Mouse (Mus musculus) kidney, postnatal 0 days (tissue): ENCODE measurements at regions not wholly inside any gene's neighbourhood (a gene's known extent, or its start where the extent isn't known, plus 50 kb on each side); places are given as distances from the start of the nearest gene placed in this dataset.
A peak's percentile ranks its signal among the peaks of the same experiment; 100 is the strongest.

Source experiments
- ATAC-seq: fragments of 200-750 bp; cut with Nextera tagmentation; replicated peaks from 2 replicates; pipeline ENCODE4 v1.8.0; 2017; ENCODE audit warnings: low read depth, moderate number of reproducible peaks, moderate TSS enrichment, moderate library complexity; ENCODE audit not compliant: low FRiP score
- DNase-seq: peaks from one replicate; pipeline ENCODE4 v3.0.0-alpha.2; 2016; ENCODE audit warnings: low spot score
- H3K27ac ChIP-seq: fragments of 300-500 bp; sonication (generic); 2 replicates; pipeline ENCODE4 v1.5.1; 2014; ENCODE audit warnings: mild to moderate bottlenecking
- H3K27me3 ChIP-seq: fragments of 300-500 bp; sonication (generic); 2 replicates; pipeline ENCODE4 v1.6.1; 2014; ENCODE audit warnings: low read length, mixed read lengths; ENCODE audit not compliant: insufficient read depth
- H3K36me3 ChIP-seq: fragments of 300-500 bp; sonication (generic); 2 replicates; pipeline ENCODE4 v1.6.1; 2014; ENCODE audit warnings: low read length, mixed read lengths; ENCODE audit not compliant: insufficient read depth
- H3K4me1 ChIP-seq: fragments of 300-500 bp; sonication (generic); replicated peaks from 2 replicates; pipeline ENCODE4 v1.6.1; 2014; ENCODE audit warnings: antibody characterized with exemption, low read length, mixed read lengths; ENCODE audit not compliant: insufficient read depth
- H3K4me2 ChIP-seq: fragments of 300-500 bp; sonication (generic); 2 replicates; pipeline ENCODE4 v1.6.1; 2014; ENCODE audit warnings: mild to moderate bottlenecking, low read length, moderate library complexity, mixed read lengths
- H3K4me3 ChIP-seq: fragments of 300-500 bp; sonication (generic); replicated peaks from 2 replicates; pipeline ENCODE4 v1.5.1; 2014; ENCODE audit warnings: low read depth, low read length
- H3K9ac ChIP-seq: fragments of 300-500 bp; sonication (generic); 2 replicates; pipeline ENCODE4 v1.6.1; 2014; ENCODE audit warnings: low read depth, low read length
- H3K9me3 ChIP-seq: fragments of 300-500 bp; sonication (generic); replicated peaks from 2 replicates; pipeline ENCODE4 v1.6.1; 2016; ENCODE audit warnings: low read length, inconsistent platforms, mixed read lengths
- CTCF ChIP-seq: IDR thresholded peaks from 2 replicates; pipeline ENCODE4 v1.5.1; 2016; ENCODE audit warnings: antibody characterized with exemption, low read depth, mild to moderate bottlenecking, moderate library complexity
- WGBS: fragments of 180-500 bp; shearing (Covaris S2); extraction: QIAGEN DNeasy Blood & Tissue Kit; methylation state at CpG from one replicate; pipeline ENCODE4 v1.1.7; 2014; 5-methylcytosine and 5-hydroxymethylcytosine counted together

DNA sequence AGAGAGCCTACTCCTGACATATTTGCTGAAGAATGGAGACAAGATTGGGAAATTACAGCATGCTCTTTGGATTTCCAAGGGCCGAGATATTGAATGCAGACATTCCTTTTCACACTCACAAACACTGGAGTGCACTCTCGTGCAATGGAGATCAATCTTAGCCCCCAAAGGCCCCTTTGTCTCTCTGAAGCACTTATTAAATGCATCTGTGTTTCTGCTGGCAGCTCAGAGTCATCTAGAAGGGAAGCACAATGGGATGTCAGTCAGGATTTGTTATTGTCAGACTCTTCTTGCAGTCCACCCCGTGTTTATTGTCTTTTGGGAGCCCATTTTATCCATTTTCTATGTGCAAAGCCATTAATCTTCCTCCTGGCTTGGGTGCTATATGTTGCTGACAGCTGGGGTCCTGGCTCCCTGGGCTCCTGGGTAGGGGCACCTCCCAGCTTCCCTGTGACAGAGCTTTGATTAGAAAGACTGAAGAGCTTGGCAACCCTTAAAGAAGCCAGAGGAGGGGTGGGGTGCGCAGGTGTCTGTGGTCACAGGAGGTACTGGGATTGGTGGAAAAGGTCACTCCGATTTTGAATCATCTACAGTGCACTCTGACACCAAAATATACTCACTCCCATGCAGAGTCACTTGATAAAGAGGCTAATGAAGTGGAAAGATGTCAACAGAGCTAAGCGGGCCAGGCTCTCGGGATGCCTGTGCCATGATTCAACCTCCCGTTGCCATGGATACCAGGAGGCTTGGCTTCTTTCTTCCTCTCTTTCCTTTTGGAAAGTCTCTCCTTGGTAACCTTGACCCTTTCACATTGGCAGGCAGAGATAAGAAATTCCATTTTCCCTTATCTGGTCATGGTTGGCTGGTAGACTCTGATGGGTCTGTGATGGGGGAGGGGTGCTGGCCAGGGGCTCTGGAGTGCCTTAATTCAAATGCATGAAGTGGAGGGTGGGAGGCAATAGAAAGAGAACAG lies 220.8 kb upstream of the Ppp2r3a start:
- no peaks in the 10 kb centered on the region for H3K27me3 ChIP-seq
- peak; percentile 46; the same call in 1 of the 2 replicates for ATAC-seq
- no peak for TF ChIP-seq CTCF

DNA sequence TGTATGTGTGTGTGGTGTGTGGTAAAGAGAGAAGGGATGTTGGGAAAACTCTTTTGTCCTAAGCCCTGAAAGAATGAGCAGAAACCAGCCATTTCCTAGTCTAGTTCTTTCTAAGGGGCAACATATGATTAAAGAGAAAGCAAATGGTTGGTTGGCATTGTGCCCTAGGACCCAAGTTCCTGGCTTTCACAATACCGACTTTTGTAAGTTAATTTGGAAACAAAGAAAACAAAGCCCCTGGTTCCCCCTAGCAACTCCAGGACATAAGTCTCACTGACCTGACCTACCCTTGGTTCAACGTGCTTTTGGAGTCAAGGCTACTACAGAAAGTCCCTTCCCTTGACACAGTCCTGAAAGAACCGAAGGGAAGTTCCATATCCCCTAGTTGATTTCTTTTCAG lies 220.1 kb upstream of the Ppp2r3a start:
- no peak overlapping the region for H3K9ac ChIP-seq
- ATAC-seq = no peak
- 58% methylated on average over 3 of the region's 3 CpGs for WGBS

More for the DNA sequence above, 220.8 kb upstream of the Ppp2r3a start:
- Histone ChIP-seq H3K9me3 (no peaks in the 10 kb centered on the region), H3K9ac (no peak overlapping the region), H3K4me2 (no peak overlapping the region), H3K27ac (no peak overlapping the region), H3K4me1 (no peaks in the 10 kb centered on the region), H3K4me3 (no peak overlapping the region), H3K36me3 (no peaks in the 10 kb centered on the region)
- DNase-seq = peak; percentile 18
- 49% methylated on average over 8 of the region's 8 CpGs for WGBS

DNA sequence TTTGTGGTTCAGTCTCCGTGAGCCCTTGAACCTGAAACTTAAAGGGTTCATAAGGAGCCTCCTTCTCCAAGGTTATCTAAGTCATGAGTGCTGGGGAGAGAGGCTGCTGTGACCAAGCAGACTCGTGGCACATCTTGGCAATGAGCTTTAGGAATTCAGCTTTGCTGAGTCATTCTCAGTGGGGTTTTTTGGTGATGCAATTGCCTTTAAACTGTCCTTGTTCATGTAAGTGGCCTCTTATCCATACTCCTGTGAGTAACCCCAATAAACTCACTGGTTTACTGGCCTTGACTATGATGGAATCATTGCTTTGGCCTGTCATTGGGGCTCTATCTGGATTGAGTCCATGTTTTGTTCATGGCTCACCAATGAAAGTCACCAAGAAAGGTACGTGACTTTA lies 218.2 kb upstream of the Ppp2r3a start:
- Histone ChIP-seq H3K4me2 (no peak overlapping the region), H3K4me1 (no peaks in the 10 kb centered on the region), H3K9ac (no peak overlapping the region), H3K27ac (no peak overlapping the region), H3K9me3 (no peaks in the 10 kb centered on the region), H3K4me3 (no peak overlapping the region), H3K27me3 (no peaks in the 10 kb centered on the region), H3K36me3 (no peaks in the 10 kb centered on the region)
- TF ChIP-seq CTCF = no peak
- ATAC-seq = no peak
- DNase-seq = no peak
- 86% methylated on average over 3 of the region's 3 CpGs for WGBS

More for the DNA sequence above, 220.1 kb upstream of the Ppp2r3a start:
- Histone ChIP-seq H3K27ac (no peak overlapping the region), H3K27me3 (no peaks in the 10 kb centered on the region), H3K36me3 (no peaks in the 10 kb centered on the region), H3K4me3 (no peak overlapping the region), H3K4me1 (no peaks in the 10 kb centered on the region), H3K4me2 (no peak overlapping the region), H3K9me3 (no peaks in the 10 kb centered on the region)
- DNase-seq = no peak
- TF ChIP-seq CTCF = no peak

DNA sequence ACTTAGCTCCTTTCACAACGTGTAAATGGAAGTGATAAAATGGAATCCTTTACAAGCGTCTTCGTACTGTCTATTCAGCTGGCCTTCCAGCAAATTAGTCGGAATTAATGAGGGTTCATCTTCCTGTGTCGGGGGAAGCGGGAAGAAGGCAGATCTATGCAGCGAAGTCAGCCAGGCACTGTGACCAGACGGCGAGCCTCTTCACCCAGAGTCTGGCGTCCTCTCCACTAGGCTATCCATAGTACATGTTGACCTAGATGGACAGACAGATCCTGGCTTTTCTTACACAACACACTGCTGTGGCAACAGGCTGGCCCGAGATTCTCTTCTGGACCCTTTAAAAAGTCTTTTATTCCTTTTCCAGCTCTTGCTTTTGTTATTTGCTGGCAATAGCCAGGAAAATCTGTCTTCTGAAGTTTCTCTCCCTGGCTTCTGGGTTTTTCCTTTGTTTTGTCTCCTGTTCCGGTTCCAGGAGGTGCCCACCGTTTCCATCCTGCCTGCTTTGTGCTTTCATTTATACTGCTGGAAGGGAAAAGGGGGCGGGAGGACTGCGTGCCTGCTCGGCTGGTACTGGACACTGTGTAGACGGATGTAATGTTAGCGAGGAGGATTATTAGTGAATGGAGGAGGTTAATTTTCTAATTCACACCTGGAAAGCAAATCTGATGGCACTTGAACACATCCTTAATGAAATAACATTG lies 213.3 kb upstream of the Ppp2r3a start:
- ATAC-seq (no peak), DNase-seq (no peak)
- WGBS = 55% methylated on average over 18 of the region's 18 CpGs
- Histone ChIP-seq H3K27ac (no peak overlapping the region), H3K9ac (no peak overlapping the region), H3K36me3 (no peaks in the 10 kb centered on the region), H3K4me1 (no peaks in the 10 kb centered on the region), H3K4me2 (no peak overlapping the region), H3K4me3 (no peak overlapping the region), H3K27me3 (no peaks in the 10 kb centered on the region), H3K9me3 (no peaks in the 10 kb centered on the region)
- no peak for TF ChIP-seq CTCF

DNA sequence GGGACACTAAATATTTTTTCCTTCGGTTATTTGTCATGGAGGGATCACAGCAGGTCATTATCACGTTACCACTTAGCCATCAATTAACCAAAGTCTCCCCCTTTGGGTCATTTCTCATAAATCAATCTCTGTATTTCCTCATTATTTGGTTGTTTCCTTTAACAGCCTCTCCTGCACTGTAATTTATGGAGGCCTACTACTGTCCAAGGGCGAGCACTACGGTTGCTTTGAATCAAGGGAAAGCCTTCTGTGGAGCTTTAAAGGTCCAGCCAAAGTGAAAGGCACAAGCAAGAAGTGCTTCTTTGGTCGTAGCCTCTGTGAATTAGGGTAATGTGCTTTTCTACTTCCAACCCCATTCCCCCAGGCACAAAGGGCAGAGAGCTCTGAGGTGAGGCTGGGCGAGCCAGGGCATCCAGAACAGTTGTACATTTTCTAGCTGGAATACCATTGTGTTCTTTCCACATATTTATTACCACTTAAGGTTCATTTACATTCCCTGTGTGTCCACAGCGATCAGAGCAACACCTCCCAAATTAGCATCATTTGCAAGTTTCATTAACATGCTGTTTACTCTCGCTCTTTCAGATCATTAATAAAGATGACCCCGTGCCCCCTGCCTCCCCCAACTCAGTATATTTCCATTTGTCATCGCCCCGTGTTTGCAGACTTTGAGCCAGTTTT lies 207.5 kb upstream of the Ppp2r3a start:
- no peak for ATAC-seq
- Histone ChIP-seq H3K4me2 (no peak overlapping the region), H3K27me3 (no peaks in the 10 kb centered on the region), H3K27ac (no peak overlapping the region), H3K9me3 (no peaks in the 10 kb centered on the region), H3K9ac (no peak overlapping the region), H3K4me3 (no peak overlapping the region), H3K4me1 (no peaks in the 10 kb centered on the region), H3K36me3 (no peaks in the 10 kb centered on the region)
- TF ChIP-seq CTCF = no peak
- 30% methylated on average over 11 of the region's 11 CpGs for WGBS
- peak; percentile 57 for DNase-seq
